Mouse (Mus musculus) midbrain, embryonic 14.5 days (tissue): ENCODE data around the gene Scnm1. TPM values are rescaled to one million over a fixed set of nuclear protein-coding genes. Genes with fewer than 3 reads are reported as not detected.

Experiments
- ATAC-seq: fragments of 200-750 bp; cut with Nextera tagmentation; 2 replicates; pipeline ENCODE4 v1.8.0; 2017; ENCODE audit warnings: moderate number of reproducible peaks, moderate library complexity; ENCODE audit not compliant: low FRiP score, low TSS enrichment
- DNase-seq: peaks from one replicate; pipeline ENCODE4 v3.0.0-alpha.2; 2015
- H3K27ac ChIP-seq: fragments of 300-500 bp; sonication (generic); replicated peaks from 2 replicates; pipeline ENCODE4 v1.5.1; 2014; ENCODE audit warnings: mild to moderate bottlenecking, low read depth, low read length, moderate library complexity
- H3K27me3 ChIP-seq: fragments of 300-500 bp; sonication (generic); 2 replicates; pipeline ENCODE4 v1.6.1; 2014; ENCODE audit warnings: low read length, control low read depth, mixed read lengths; ENCODE audit not compliant: control insufficient read depth, insufficient read depth
- H3K36me3 ChIP-seq: fragments of 300-500 bp; sonication (generic); 2 replicates; pipeline ENCODE4 v1.6.1; 2014; ENCODE audit warnings: low read length, control low read depth; ENCODE audit not compliant: control insufficient read depth, insufficient read depth
- H3K4me1 ChIP-seq: fragments of 300-500 bp; sonication (generic); 2 replicates; pipeline ENCODE4 v1.6.1; 2014; ENCODE audit warnings: mild to moderate bottlenecking, antibody characterized with exemption, low read length, control low read depth; ENCODE audit not compliant: control insufficient read depth, insufficient read depth
- H3K4me2 ChIP-seq: fragments of 300-500 bp; sonication (generic); 2 replicates; pipeline ENCODE4 v1.6.1; 2014; ENCODE audit warnings: mild to moderate bottlenecking, low read length, moderate library complexity
- H3K4me3 ChIP-seq: fragments of 300-500 bp; sonication (generic); replicated peaks from 2 replicates; pipeline ENCODE4 v1.5.1; 2014; ENCODE audit warnings: low read depth, low read length
- H3K9ac ChIP-seq: fragments of 300-500 bp; sonication (generic); replicated peaks from 2 replicates; pipeline ENCODE4 v1.6.1; 2014; ENCODE audit warnings: mild to moderate bottlenecking, low read length, moderate library complexity
- H3K9me3 ChIP-seq: fragments of 300-500 bp; sonication (generic); 2 replicates; pipeline ENCODE4 v1.6.1; 2016; ENCODE audit warnings: low read length, control low read depth, mixed read lengths; ENCODE audit not compliant: control insufficient read depth
- WGBS: fragments of 180-500 bp; shearing (Covaris S2); extraction: QIAGEN DNeasy Blood & Tissue Kit; methylation state at CpG from one replicate; pipeline ENCODE4 v1.1.7; 2014; 5-methylcytosine and 5-hydroxymethylcytosine counted together
- polyA plus RNA-seq: library from polyadenylated mRNA; unstranded; fragments of >200 nt; fragmentation: Nextera tagmentation; extraction: Ambion mirVana; gene quantifications from 2 replicates; pipeline ENCODE4 v1.2.1, GENCODE M21; 2014

Gene Scnm1
- polyA plus RNA-seq, 1 experiment from 2014 or later = 86.6 TPM

DNA sequence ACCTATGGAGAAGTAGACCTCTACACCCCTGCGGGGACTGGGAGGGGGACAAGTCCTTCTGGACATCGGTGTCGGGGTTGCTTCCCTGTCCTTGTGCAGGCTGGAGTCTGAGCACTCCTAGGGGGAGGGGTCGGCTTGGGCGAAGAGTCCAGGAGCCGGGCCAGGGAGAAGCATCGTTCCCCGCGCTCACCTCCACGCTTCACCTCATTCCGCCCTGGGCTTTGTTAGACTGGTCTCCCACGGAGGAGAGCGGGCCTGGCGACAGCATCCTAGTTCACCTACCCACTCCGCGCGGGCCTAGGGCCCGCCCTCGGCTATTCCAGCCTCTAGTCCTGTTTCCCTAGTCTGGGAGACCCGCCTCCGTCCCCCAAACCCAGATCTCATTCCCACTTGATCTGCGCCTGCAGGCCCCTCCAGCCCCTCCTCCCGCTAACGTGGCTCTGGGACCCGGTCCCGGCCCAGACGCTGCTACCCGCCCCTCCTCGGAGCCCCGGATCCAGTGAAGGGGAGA, 27.3 kb upstream of the Scnm1 start:
- under 1% methylated on average over 30 of the region's 30 CpGs for WGBS
- Histone ChIP-seq H3K27ac (peak overlapping the region; percentile 87), H3K36me3 (peaks cover 21% of the 10 kb centered on the region), H3K9ac (peak overlapping the region; percentile 93), H3K4me2 (peak overlapping the region; percentile 78), H3K4me1 (peaks cover 30% of the 10 kb centered on the region), H3K9me3 (no peaks in the 10 kb centered on the region), H3K4me3 (peak overlapping the region; percentile 98), H3K27me3 (no peaks in the 10 kb centered on the region)
- ATAC-seq (peak; percentile 31), DNase-seq (peak; percentile 66)

DNA sequence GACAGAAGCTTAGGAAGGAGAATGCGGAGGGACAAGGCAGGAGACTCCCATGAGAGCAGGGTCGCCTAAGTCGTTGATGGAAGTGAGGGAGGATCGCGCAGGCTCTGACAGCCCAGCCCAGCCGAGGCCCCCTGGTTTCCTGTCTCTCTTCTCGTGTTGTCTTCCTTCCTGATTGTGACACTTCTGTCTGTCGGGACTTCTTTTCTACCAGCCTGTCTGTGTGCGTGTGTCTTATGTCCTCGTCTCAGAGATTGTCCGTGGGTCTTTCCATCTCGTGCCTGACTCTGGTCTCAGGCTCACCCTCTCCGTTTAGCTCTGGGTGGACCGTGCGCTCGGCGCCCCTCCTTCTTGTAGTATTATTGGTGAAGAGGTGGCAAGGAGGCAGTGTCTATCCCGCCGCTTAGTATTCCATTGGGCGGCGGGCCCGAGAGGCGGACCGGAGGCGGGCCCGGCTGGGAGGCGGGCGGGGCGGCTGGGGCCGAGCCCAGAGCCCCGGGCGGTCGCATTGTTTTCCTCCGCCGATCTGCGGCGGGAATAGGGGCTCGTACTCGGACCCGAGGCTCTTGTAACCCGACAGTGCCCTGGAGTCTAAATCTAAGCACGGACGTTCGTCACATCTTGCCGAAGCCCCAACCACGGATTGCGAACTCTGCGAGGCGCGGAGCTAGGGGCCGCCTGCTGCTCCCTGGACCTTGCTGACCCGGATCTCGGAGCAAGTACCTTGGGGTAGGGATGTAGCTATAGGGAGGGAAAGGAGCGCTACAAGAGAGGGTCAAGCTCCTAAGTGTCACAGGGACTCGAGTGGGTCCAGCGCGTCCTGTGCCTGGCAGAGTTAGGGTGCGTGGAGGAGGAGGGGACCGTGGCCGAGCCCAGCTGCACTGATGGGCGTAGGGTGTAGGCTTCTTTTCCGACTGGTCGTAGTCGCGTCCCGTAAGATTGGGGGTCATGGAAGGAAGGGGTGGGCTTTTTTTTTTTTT, 26.5 kb upstream of the Scnm1 start, which contains the start of gene Sema6c:
TSS of gene Sema6c (plus strand) at position 471 of the 977 bp plus-strand sequence.
- WGBS = under 1% methylated on average over 66 of the region's 66 CpGs
- peak; percentile 95 for ATAC-seq
- peak within 1 kb of the TSS; percentile 93 for H3K9ac ChIP-seq
- H3K4me1 ChIP-seq = peaks cover 30% of the 10 kb centered on the region
- no peaks in the 10 kb centered on the region for H3K27me3 ChIP-seq
- peak; percentile 95 for DNase-seq
- H3K9me3 ChIP-seq = no peaks in the 10 kb centered on the region
- H3K4me3 ChIP-seq = peak within 1 kb of the TSS; percentile 98
- peak within 1 kb of the TSS; percentile 87 for H3K27ac ChIP-seq
- H3K4me2 ChIP-seq = peak within 1 kb of the TSS; percentile 78
- peaks cover 14% of the 10 kb centered on the region for H3K36me3 ChIP-seq

DNA sequence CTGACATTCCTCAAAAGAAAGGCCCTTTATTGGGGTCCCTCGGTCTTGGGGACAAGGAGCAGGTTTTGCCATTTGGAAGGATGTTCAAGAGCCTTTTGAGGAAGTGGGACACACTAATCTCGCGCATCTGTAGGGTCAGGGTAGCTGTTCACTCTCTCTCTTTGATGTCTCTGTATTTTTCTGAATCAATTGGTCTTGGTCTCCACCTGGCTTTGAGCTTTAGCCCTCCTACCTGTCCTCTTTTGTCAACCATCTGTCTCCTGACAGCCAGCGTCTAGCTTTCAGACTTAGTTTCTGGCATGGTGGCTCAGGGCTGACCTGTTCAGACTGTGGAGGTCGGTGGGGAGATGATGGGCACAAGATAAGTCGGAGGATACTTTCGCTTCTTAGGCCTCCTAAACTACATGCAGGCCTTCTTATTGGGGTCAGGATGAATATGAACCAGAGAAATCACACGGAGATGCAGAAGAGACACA, 25.7 kb upstream of the Scnm1 start:
- H3K27me3 ChIP-seq = no peaks in the 10 kb centered on the region
- H3K27ac ChIP-seq = peak overlapping the region; percentile 87; the same call in 1 of the 2 replicates
- peak overlapping the region; percentile 98 for H3K4me3 ChIP-seq
- peak overlapping the region; percentile 41 for H3K9ac ChIP-seq
- ATAC-seq = no peak
- H3K36me3 ChIP-seq = peaks cover 7% of the 10 kb centered on the region
- peak overlapping the region; percentile 78 for H3K4me2 ChIP-seq
- DNase-seq = no peak
- no peaks in the 10 kb centered on the region for H3K9me3 ChIP-seq
- H3K4me1 ChIP-seq = peaks cover 29% of the 10 kb centered on the region
- WGBS = 14% methylated on average over 8 of the region's 8 CpGs

DNA sequence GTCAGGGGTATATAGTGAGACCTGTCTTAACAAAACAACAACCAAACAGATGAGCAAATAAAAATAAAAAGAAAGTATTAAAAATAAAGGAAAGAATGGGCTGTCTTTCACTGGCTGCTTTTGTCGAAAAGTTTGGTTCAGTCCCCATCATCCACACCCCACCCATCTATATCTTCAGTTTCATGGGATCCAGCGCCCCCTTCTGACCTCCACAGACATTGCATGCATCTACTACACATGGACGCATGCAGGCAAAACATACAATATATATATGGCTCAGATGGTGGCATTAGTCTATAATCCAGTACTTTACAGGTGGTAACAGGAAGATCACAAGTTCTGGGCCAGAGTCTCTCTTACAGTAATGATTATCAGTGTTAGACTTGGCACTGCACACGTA, 20.1 kb upstream of the Scnm1 start:
- no peaks in the 10 kb centered on the region for H3K9me3 ChIP-seq
- H3K36me3 ChIP-seq = no peaks in the 10 kb centered on the region
- ATAC-seq (no peak), DNase-seq (peak; percentile 22)
- H3K4me3 ChIP-seq = no peak overlapping the region
- H3K27ac ChIP-seq = no peak overlapping the region
- no peaks in the 10 kb centered on the region for H3K27me3 ChIP-seq
- H3K4me1 ChIP-seq = no peaks in the 10 kb centered on the region
- WGBS = 53% methylated on average over 4 of the region's 4 CpGs
- no peak overlapping the region for H3K9ac ChIP-seq
- H3K4me2 ChIP-seq = no peak overlapping the region

DNA sequence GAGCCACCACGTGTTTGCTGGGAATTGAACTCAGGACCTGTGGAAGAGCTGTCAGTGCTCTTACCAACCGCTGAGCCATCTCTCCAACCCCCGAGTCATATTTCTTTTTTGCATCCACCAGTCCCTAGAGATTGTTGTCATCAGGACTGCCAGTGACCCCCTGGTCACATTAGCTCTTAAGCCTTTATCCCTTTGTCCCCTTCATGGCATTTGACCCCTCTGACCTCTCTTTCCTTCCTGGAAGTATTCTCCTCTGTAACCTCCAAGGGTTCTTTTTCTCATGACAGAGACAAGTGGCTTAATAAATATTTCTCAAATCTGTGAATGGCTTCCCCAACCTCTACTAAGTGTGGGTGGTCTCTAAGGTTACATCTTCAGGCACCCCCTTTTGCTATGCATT, 14.1 kb upstream of the Scnm1 start:
- no peak overlapping the region for H3K4me3 ChIP-seq
- DNase-seq (no peak), ATAC-seq (no peak)
- no peak overlapping the region for H3K27ac ChIP-seq
- no peaks in the 10 kb centered on the region for H3K36me3 ChIP-seq
- no peak overlapping the region for H3K9ac ChIP-seq
- H3K9me3 ChIP-seq = no peaks in the 10 kb centered on the region
- no peaks in the 10 kb centered on the region for H3K27me3 ChIP-seq
- no peaks in the 10 kb centered on the region for H3K4me1 ChIP-seq
- 54% methylated on average over 3 of the region's 3 CpGs for WGBS
- H3K4me2 ChIP-seq = no peak overlapping the region

DNA sequence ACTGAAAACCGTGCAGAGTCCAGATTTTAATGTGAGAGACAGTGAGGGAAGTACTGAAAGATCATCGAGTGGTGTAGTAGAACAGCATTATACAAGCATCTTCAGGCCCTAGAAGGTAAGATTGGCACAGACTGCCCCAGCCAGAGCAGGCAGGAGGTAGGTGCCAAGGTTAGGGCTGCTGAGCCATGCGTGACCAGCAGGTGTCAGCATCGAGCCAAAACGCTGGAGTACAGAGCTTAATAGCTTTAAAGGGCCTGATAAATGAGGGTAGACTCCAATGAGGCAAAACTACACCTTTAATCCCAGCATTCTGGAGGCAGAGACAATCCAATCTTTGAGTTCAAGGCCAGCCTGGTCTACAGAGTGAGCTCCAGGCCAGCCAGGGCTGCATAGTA, 8.8 kb upstream of the Scnm1 start:
- H3K4me3 ChIP-seq = no peak overlapping the region
- H3K36me3 ChIP-seq = peaks cover 24% of the 10 kb centered on the region
- H3K4me1 ChIP-seq = no peaks in the 10 kb centered on the region
- H3K9me3 ChIP-seq = no peaks in the 10 kb centered on the region
- H3K9ac ChIP-seq = no peak overlapping the region
- H3K27me3 ChIP-seq = no peaks in the 10 kb centered on the region
- DNase-seq = peak; percentile 90
- ATAC-seq = peak; percentile 76
- H3K27ac ChIP-seq = no peak overlapping the region
- 12% methylated on average over 5 of the region's 5 CpGs for WGBS
- H3K4me2 ChIP-seq = no peak overlapping the region

DNA sequence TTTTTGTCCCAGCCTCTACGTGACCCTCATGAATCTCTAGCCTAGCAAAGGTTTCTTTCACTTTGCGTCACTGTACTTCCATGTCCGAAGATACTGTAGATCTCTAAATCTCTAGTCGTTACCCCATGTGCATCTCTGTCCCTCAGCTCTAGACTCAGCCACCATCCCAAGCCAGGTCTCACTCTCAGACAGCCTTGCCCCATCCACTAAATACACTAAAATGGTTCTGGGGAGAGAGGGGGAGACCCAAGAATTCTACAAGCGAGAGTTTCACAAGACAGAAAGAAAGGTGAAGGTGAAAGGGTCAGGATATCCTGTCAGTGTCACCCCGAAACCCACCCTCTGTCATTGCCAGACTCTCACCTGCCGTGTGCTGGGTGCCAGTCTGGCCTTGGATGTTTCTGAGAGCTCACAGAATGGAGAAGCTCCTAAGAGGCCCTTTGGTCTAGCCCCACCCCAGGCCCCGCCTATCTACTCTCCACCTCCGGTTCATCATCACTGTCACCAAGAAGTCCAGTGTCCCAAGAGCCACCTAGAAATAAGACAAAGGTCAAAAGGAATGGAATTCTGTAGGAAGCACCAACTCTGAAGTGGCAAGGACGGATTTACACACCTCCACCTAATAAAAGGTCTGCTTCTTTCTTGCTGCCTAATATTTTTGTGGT, 8.3 kb upstream of the Scnm1 start, which contains the start of gene Tnfaip8l2:
TSS of gene Tnfaip8l2 (minus strand) at position 409 of the 665 bp plus-strand sequence.
- WGBS = 85% methylated on average over 10 of the region's 10 CpGs
- ATAC-seq (no peak), DNase-seq (no peak)
- H3K9ac ChIP-seq = no peak within 1 kb of the TSS
- peaks cover 24% of the 10 kb centered on the region for H3K36me3 ChIP-seq
- no peaks in the 10 kb centered on the region for H3K4me1 ChIP-seq
- H3K27me3 ChIP-seq = no peaks in the 10 kb centered on the region
- H3K4me3 ChIP-seq = no peak within 1 kb of the TSS
- H3K4me2 ChIP-seq = no peak within 1 kb of the TSS
- no peak within 1 kb of the TSS for H3K27ac ChIP-seq
- H3K9me3 ChIP-seq = no peaks in the 10 kb centered on the region

DNA sequence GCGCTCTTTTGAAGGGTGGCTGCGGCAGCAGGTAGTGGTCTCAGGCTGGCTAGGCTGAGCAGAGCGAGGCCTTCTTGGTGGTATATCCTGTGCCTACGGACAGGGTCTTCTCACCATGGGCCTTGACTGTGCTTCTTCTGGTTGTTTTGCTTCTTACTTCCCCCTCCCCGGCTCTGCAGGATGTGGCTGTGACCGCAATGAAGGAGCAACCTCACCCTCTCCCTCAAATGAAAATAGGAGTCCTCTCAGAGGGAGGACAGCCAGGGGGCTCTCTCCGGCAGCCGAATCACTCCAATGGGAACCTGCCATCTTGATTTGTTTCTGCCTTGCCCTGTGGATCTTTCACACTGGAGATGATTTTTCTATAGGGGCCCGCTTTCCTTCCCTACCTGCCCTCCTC, 7.7 kb upstream of the Scnm1 start:
- Histone ChIP-seq H3K36me3 (peaks cover 24% of the 10 kb centered on the region), H3K9ac (no peak overlapping the region), H3K4me1 (no peaks in the 10 kb centered on the region), H3K4me2 (no peak overlapping the region), H3K27me3 (no peaks in the 10 kb centered on the region), H3K9me3 (no peaks in the 10 kb centered on the region), H3K27ac (no peak overlapping the region), H3K4me3 (no peak overlapping the region)
- ATAC-seq = no peak
- no peak for DNase-seq
- 97% methylated on average over 9 of the region's 9 CpGs for WGBS
